Mouse (Mus musculus) bone marrow, adult 2 months (tissue): Measurements from ENCODE around the gene Lyg2.

ENCODE experiments used
- CTCF ChIP-seq: fragments of 200-500 bp; IDR thresholded peaks from 2 replicates; pipeline ENCODE4 v1.5.1; 2011; ENCODE audit warnings: low read length, control low read depth; ENCODE audit not compliant: control insufficient read depth, insufficient read depth
- POLR2A ChIP-seq: fragments of 200-500 bp; IDR thresholded peaks from 2 replicates; pipeline ENCODE4 v1.6.1; 2011; ENCODE audit warnings: low read depth, mild to moderate bottlenecking, control low read depth, low read length, borderline replicate concordance; ENCODE audit not compliant: control insufficient read depth

GRCm38 (mm10) chr1:37918096-37918495 lies 1.8 kb upstream of the Lyg2 start:
- TF ChIP-seq POLR2A (no peak), CTCF (no peak)
